Mouse (Mus musculus) gastrocnemius, postnatal 4 days (tissue): ENCODE data around the gene Tesk2. TPM values are rescaled to one million over a fixed set of nuclear protein-coding genes. Genes with fewer than 3 reads are reported as not detected.

ENCODE experiments used
- DNase-seq, 2 experiments: peaks; one replicate each; pipeline ENCODE4 v3.0.0; 2021 to 2022; ENCODE audit warnings: low spot score in 2 of 2, mixed read lengths in 2 of 2
- total RNA-seq, 2 experiments: library from RNA; stranded (reverse); gene quantifications; 2 replicates each; pipeline ENCODE4 v1.2.3; 2021

Gene Tesk2
- total RNA-seq, 2 experiments from 2014 or later = 3.8 to 4.0 TPM

DNA sequence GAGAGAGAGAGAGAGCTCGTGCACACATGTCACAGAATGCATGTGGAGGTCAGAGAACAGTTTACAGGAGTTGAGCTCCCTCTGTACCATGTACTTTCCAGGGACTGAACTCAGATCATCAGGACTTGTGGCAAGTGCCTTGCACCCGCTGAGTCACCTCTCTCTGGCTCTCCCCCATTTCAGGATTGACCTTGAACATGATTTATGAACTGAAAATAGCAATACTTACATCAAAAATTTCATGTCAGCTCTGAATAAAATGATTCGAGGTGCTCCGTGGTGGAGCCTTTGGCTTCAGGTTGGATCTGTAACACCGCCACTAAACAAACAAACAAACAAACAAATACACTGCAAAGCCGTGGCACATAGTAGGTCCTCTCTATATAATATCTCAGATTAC is 120.1 kb downstream of the Tesk2 start:
- no peak for DNase-seq

GRCm38 (mm10) chr4:116844324-116844723 is 123.6 kb downstream of the Tesk2 start:
- no peak for DNase-seq

- no peak for DNase-seq
Measured at GRCm38 (mm10) chr4:116849901-116850300, 129.2 kb downstream of the Tesk2 start.

DNA sequence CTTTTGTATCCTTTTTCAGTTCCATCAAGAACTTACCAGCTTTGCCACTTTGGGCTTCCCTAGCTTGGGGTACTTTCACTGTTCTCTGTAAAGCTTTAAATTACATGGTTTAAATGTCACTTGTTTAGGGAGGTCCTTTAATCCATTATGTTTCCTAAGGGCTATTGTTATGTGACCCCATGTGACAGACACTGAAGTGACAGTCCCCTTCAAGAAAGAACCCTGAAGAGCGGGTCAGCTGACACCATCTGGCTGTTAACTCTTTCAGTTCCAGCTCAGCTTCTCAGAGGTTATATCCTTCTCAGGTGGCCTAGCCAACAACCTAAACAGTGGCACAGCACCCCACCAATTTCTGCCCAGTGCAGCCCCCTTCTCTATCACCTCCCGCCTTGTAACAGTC is 133.5 kb downstream of the Tesk2 start:
- DNase-seq = no peak

Other genes with a start within 250 kb of the Tesk2 start
- 10 to 100 TPM; 14.5 to 18.4 TPM for gene Ipp, start 213.4 kb upstream of the Tesk2 start, total RNA-seq
- gene Tmem69, start 165.0 kb upstream of the Tesk2 start, total RNA-seq = 10 to 100 TPM; 12.1 to 15.0 TPM
- 10 to 100 TPM; 37.9 to 47.8 TPM for gene Gpbp1l1, start 163.3 kb upstream of the Tesk2 start, total RNA-seq
- gene Ccdc17, start 124.3 kb upstream of the Tesk2 start, total RNA-seq = 1 to 10 TPM; 4.1 to 4.6 TPM
- gene Nasp, start 93.0 kb upstream of the Tesk2 start, total RNA-seq = 10 to 100 TPM; 43.8 to 55.2 TPM
- gene Akr1a1, start 69.3 kb upstream of the Tesk2 start, total RNA-seq = 100 to 1,000 TPM; 452 to 457 TPM
- 100 to 1,000 TPM; 246 to 251 TPM for gene Prdx1, start 35.4 kb upstream of the Tesk2 start, total RNA-seq
- 10 to 100 TPM; 18.2 to 20.5 TPM for gene Mmachc, start 12.5 kb upstream of the Tesk2 start, total RNA-seq
- gene Ccdc163, start 12.4 kb upstream of the Tesk2 start, total RNA-seq = 1 to 10 TPM; 6.6 to 7.5 TPM
- gene Toe1, start 86.7 kb downstream of the Tesk2 start, total RNA-seq = 10 to 100 TPM; 15.2 to 15.9 TPM
- 1 to 10 TPM; 3.9 to 5.5 TPM for gene Mutyh, start 86.8 kb downstream of the Tesk2 start, total RNA-seq
- 1 to 10 TPM in 1 of 2 experiments, under 1 TPM in 1; 0.57 to 1.1 TPM for gene Hpdl, start 100.8 kb downstream of the Tesk2 start, total RNA-seq
- under 1 TPM; 0.34 to 0.41 TPM for gene Zswim5, start 156.4 kb downstream of the Tesk2 start, total RNA-seq